Mouse (Mus musculus) heart, adult 2 months (tissue): Measurements from ENCODE around the gene Mapk11. TPM values are rescaled to one million over a fixed set of nuclear protein-coding genes. Genes with fewer than 3 reads are reported as not detected.

ENCODE experiments used
- DNase-seq, 2 experiments: peaks; one replicate each; pipeline ENCODE4 v3.0.0; 2021
- H3K27ac ChIP-seq: fragments of 200-600 bp; 2 replicates; pipeline ENCODE4 v1.8.1; 2022
- H3K27me3 ChIP-seq: fragments of 200-500 bp; 2 replicates; pipeline ENCODE4 v1.6.1; 2012; ENCODE audit warnings: mild to moderate bottlenecking, low read length, inconsistent platforms, mixed read lengths; ENCODE audit not compliant: control insufficient read depth, insufficient read depth
- H3K36me3 ChIP-seq: fragments of 200-500 bp; 2 replicates; pipeline ENCODE4 v1.6.1; 2012; ENCODE audit warnings: low read length, inconsistent platforms; ENCODE audit not compliant: control insufficient read depth, insufficient read depth
- H3K4me1 ChIP-seq: fragments of 200-500 bp; 2 replicates; pipeline ENCODE4 v1.6.1; 2011; ENCODE audit warnings: low read length; ENCODE audit not compliant: control insufficient read depth, insufficient read depth
- H3K4me3 ChIP-seq: fragments of 200-600 bp; 2 replicates; pipeline ENCODE4 v1.8.1; 2022
- H3K79me2 ChIP-seq: fragments of 200-500 bp; replicated peaks from 2 replicates; pipeline ENCODE4 v1.6.1; 2012; ENCODE audit warnings: mild to moderate bottlenecking, inconsistent platforms, low read length, moderate library complexity, mixed read lengths; ENCODE audit not compliant: control insufficient read depth, insufficient read depth
- H3K9ac ChIP-seq: fragments of 200-500 bp; 2 replicates; pipeline ENCODE4 v1.6.1; 2012; ENCODE audit warnings: low read depth, mild to moderate bottlenecking, control low read depth, inconsistent platforms, low read length, mixed read lengths
- CTCF ChIP-seq: fragments of 200-600 bp; IDR thresholded peaks from 2 replicates; pipeline ENCODE4 v1.8.1; 2022; ENCODE audit warnings: antibody characterized with exemption, mild to moderate bottlenecking, moderate library complexity
- EP300 ChIP-seq: fragments of 200-500 bp; IDR thresholded peaks from 2 replicates; pipeline ENCODE4 v1.6.1; 2011; ENCODE audit warnings: low read depth, low read length, control low read depth; ENCODE audit not compliant: insufficient read depth
- POLR2A ChIP-seq: fragments of 200-500 bp; IDR thresholded peaks from 2 replicates; pipeline ENCODE4 v1.6.1; 2011; ENCODE audit warnings: mild to moderate bottlenecking, low read depth, low read length, control low read depth; ENCODE audit not compliant: insufficient read depth
- WGBS: fragments of 180-500 bp; shearing (Covaris S2); methylation state at CpG from one replicate; pipeline ENCODE4 v1.1.7; 2018; 5-methylcytosine and 5-hydroxymethylcytosine counted together
- intact Hi-C: fragments of 180-260 bp; cut with DNase I; formaldehyde crosslinking; loops from one replicate; pipeline ENCODE4 v1.15.1; 2025
- polyA plus RNA-seq: library from polyadenylated mRNA; depleted of rRNA; stranded (reverse); fragments of >200 nt; gene quantifications from 2 replicates; pipeline ENCODE4 v1.2.3, GENCODE M21; 2012
- total RNA-seq, 2 experiments: library from RNA; stranded (reverse); gene quantifications; 2 replicates each; pipeline ENCODE4 v1.2.3; 2021

Mapk11 gene
- total and polyA plus RNA-seq, 3 experiments: 1.9 to 4.7 (median 2.0) TPM

- no peak overlapping the region for H3K27ac ChIP-seq
- H3K9ac ChIP-seq: no peak overlapping the region
- H3K36me3 ChIP-seq: no peaks in the 10 kb centered on the region
- no peak overlapping the region for H3K4me3 ChIP-seq
- intact Hi-C loops: no loop called here
- TF ChIP-seq POLR2A (no peak), CTCF (no peak), EP300 (no peak)
- H3K79me2 ChIP-seq: no peaks in the 10 kb centered on the region
- 72% methylated on average over 7 of the region's 7 CpGs for WGBS
- peaks cover 16% of the 10 kb centered on the region for H3K4me1 ChIP-seq
- no peaks in the 10 kb centered on the region for H3K27me3 ChIP-seq
- no peak for DNase-seq
Measured at GRCm38 (mm10) chr15:89138046-89138405, 11.4 kb downstream of the Mapk11 start.

DNA sequence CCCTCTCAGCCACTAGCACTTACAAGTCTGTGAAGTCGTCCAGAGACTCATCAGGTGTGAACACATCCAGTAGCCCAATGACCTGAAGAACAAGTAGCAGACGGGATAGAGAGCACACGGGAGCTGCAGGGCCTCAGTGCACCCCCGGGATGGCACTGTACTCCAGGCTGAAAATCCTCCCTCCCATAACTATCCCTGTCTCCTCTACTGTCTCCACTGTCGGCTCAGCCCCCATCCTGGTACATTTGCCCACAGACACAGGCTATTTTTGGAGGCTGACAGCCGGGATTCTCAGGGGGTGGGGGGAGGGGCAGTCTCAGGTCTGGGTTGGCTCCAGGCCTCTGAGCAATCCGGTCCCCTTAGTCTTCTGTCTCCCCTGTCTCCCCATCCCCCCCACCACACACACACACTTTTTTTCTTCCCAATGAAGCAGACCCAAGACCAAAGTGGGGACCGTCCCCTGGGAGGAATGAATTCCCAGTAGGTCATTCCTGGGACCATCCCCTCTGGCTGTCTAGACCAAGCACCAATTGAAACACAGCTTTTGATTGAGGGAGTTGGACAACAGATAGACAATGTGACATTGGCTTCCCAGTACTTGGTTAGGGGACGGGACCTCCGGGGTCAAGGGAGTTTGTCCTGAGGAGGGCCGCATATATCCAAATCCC is 11.9 kb downstream of the Mapk11 start:
- WGBS: 56% methylated on average over 11 of the region's 11 CpGs

GRCm38 (mm10) chr15:89136461-89137155 is 12.8 kb downstream of the Mapk11 start:
- intact Hi-C loops: no loop called here
- WGBS: 95% methylated on average over 5 of the region's 5 CpGs

More for the DNA sequence above, 11.9 kb downstream of the Mapk11 start:
- Histone ChIP-seq H3K79me2 (no peaks in the 10 kb centered on the region), H3K36me3 (no peaks in the 10 kb centered on the region), H3K4me1 (peaks cover 16% of the 10 kb centered on the region), H3K9ac (0 out of 2 replicates have a peak overlapping the region, but pooled peaks have one; percentile 7), H3K4me3 (no peak overlapping the region), H3K27me3 (no peaks in the 10 kb centered on the region), H3K27ac (no peak overlapping the region; the same call in 1 of the 2 replicates)
- no peak for DNase-seq
- no peak for TF ChIP-seq CTCF
- no peak for TF ChIP-seq POLR2A
- TF ChIP-seq EP300: no peak
- intact Hi-C loops: no loop called here

DNA sequence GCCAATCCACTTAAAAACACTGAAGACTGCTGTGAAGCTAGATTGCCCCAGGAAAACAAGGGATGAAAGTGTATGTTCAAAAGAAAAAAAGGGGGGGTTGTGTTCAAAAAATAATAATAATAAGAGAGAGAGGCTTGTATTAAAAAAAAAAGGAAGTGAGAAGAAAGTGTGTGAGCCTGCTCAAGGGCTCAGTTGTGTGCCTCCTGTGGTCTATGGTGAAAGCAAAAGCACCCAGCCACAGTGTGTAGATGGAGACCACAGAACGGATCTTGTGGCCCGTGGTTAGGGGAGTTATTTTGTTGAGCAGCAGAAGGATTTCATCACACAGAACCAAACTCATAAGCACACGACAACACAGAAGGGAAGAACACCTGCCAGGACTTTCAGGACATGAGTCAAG is 18.1 kb downstream of the Mapk11 start:
- WGBS: 77% methylated on average over 3 of the region's 3 CpGs
- no peak overlapping the region for H3K4me3 ChIP-seq
- no peaks in the 10 kb centered on the region for H3K79me2 ChIP-seq
- peaks cover 7% of the 10 kb centered on the region for H3K4me1 ChIP-seq
- intact Hi-C loops: no loop called here
- H3K27me3 ChIP-seq: no peaks in the 10 kb centered on the region
- no peak for TF ChIP-seq POLR2A
- no peak for TF ChIP-seq CTCF
- no peak for TF ChIP-seq EP300
- DNase-seq: peak in 1 of 2 experiments; percentile 52
- no peak overlapping the region for H3K27ac ChIP-seq
- no peak overlapping the region for H3K9ac ChIP-seq
- no peaks in the 10 kb centered on the region for H3K36me3 ChIP-seq

More at GRCm38 (mm10) chr15:89136461-89137155, 12.8 kb downstream of the Mapk11 start:
- TF ChIP-seq POLR2A (no peak), EP300 (no peak), CTCF (no peak)
- Histone ChIP-seq H3K4me1 (peaks cover 11% of the 10 kb centered on the region), H3K79me2 (no peaks in the 10 kb centered on the region), H3K9ac (no peak overlapping the region), H3K27ac (no peak overlapping the region), H3K27me3 (no peaks in the 10 kb centered on the region), H3K4me3 (no peak overlapping the region), H3K36me3 (no peaks in the 10 kb centered on the region)
- DNase-seq: no peak

DNA sequence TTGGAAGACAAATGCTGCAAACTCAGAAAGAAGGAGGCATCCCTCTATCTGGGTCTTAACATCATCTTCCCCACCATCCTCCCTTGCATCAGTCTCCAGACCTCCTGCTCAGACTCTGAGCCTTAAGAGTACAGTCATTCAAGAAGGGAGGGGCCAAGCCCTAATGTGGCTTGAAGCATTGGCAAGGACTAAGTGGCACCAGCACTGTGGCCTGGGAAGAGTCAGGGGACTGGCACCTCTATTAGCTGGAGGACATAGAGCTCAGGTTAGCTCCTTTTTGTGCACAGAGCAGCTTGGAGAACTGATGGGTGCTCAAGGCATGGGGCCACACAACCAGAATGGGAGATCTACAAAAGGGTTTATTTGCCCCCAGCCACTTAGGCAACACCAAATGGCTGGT is 19.2 kb downstream of the Mapk11 start:
- H3K27ac ChIP-seq: no peak overlapping the region
- intact Hi-C loops: no loop called here
- no peak for TF ChIP-seq POLR2A
- TF ChIP-seq EP300: no peak
- no peak for TF ChIP-seq CTCF

More for the DNA sequence above, 19.2 kb downstream of the Mapk11 start:
- peaks cover 7% of the 10 kb centered on the region for H3K4me1 ChIP-seq
- H3K9ac ChIP-seq: no peak overlapping the region
- H3K4me3 ChIP-seq: no peak overlapping the region
- no peaks in the 10 kb centered on the region for H3K27me3 ChIP-seq
- H3K36me3 ChIP-seq: no peaks in the 10 kb centered on the region
- DNase-seq: no peak
- no peaks in the 10 kb centered on the region for H3K79me2 ChIP-seq
